Mouse (Mus musculus) testis, adult 2 months (tissue): ENCODE data around the gene Cfdp1. TPM values are rescaled to one million over a fixed set of nuclear protein-coding genes. Genes with fewer than 3 reads are reported as not detected.

ENCODE experiments used
- H3K27ac ChIP-seq: fragments of 200-500 bp; 2 replicates; pipeline ENCODE4 v1.5.1; 2012; ENCODE audit warnings: low read depth, low read length; ENCODE audit not compliant: control insufficient read depth, insufficient read depth
- H3K27me3 ChIP-seq: fragments of 200-500 bp; 2 replicates; pipeline ENCODE4 v1.6.1; 2012; ENCODE audit warnings: mild to moderate bottlenecking, low read length, moderate library complexity; ENCODE audit not compliant: control insufficient read depth, insufficient read depth
- H3K36me3 ChIP-seq: fragments of 200-500 bp; 2 replicates; pipeline ENCODE4 v1.6.1; 2012; ENCODE audit warnings: mild to moderate bottlenecking, low read length; ENCODE audit not compliant: control insufficient read depth, insufficient read depth
- H3K4me1 ChIP-seq: fragments of 200-500 bp; 2 replicates; pipeline ENCODE4 v1.6.1; 2012; ENCODE audit warnings: low read length; ENCODE audit not compliant: control insufficient read depth, insufficient read depth
- H3K4me3 ChIP-seq: fragments of 200-500 bp; 2 replicates; pipeline ENCODE4 v1.5.1; 2012; ENCODE audit warnings: low read depth, mild to moderate bottlenecking, low read length, moderate library complexity, mixed read lengths; ENCODE audit not compliant: control insufficient read depth
- CTCF ChIP-seq: fragments of 200-500 bp; IDR thresholded peaks from 2 replicates; pipeline ENCODE4 v1.5.1; 2012; ENCODE audit warnings: low read depth, mild to moderate bottlenecking, inconsistent platforms, low read length, moderate library complexity; ENCODE audit not compliant: control insufficient read depth, insufficient read depth, insufficient replicate concordance
- POLR2A ChIP-seq: fragments of 200-500 bp; IDR thresholded peaks from 2 replicates; pipeline ENCODE4 v1.6.1; 2012; ENCODE audit warnings: low read depth, mild to moderate bottlenecking, inconsistent platforms, low read length, moderate library complexity; ENCODE audit not compliant: control insufficient read depth
- polyA plus RNA-seq: library from polyadenylated mRNA; depleted of rRNA; stranded (reverse); fragments of >200 nt; gene quantifications from 2 replicates; pipeline ENCODE4 v1.2.3, GENCODE M21; 2012

Gene Cfdp1
- polyA plus RNA-seq, 1 experiment: 12.5 TPM

- Histone ChIP-seq H3K4me1 (no peaks in the 10 kb centered on the region), H3K27me3 (no peaks in the 10 kb centered on the region), H3K36me3 (no peaks in the 10 kb centered on the region), H3K4me3 (no peak overlapping the region), H3K27ac (no peak overlapping the region)
- no peak for TF ChIP-seq POLR2A
- TF ChIP-seq CTCF: no peak
Observed at GRCm38 (mm10) chr8:111786701-111787588, 67.1 kb downstream of the Cfdp1 start.

GRCm38 (mm10) chr8:111786116-111786515 is 68.0 kb downstream of the Cfdp1 start:
- H3K4me1 ChIP-seq: no peaks in the 10 kb centered on the region
- no peaks in the 10 kb centered on the region for H3K36me3 ChIP-seq
- no peaks in the 10 kb centered on the region for H3K27me3 ChIP-seq

GRCm38 (mm10) chr8:111782671-111783394 is 71.3 kb downstream of the Cfdp1 start:
- Histone ChIP-seq H3K4me1 (no peaks in the 10 kb centered on the region), H3K27me3 (no peaks in the 10 kb centered on the region), H3K27ac (no peak overlapping the region), H3K36me3 (no peaks in the 10 kb centered on the region), H3K4me3 (no peak overlapping the region)
- TF ChIP-seq POLR2A: no peak
- no peak for TF ChIP-seq CTCF

More at GRCm38 (mm10) chr8:111786116-111786515, 68.0 kb downstream of the Cfdp1 start:
- Histone ChIP-seq H3K4me3 (no peak overlapping the region), H3K27ac (no peak overlapping the region)
- TF ChIP-seq POLR2A (no peak), CTCF (no peak)

GRCm38 (mm10) chr8:111782161-111782560 is 71.9 kb downstream of the Cfdp1 start:
- Histone ChIP-seq H3K27ac (no peak overlapping the region), H3K36me3 (no peaks in the 10 kb centered on the region)

GRCm38 (mm10) chr8:111780697-111781424 is 73.2 kb downstream of the Cfdp1 start:
- Histone ChIP-seq H3K4me3 (no peak overlapping the region), H3K4me1 (no peaks in the 10 kb centered on the region), H3K27ac (no peak overlapping the region; the same call in 1 of the 2 replicates), H3K27me3 (no peaks in the 10 kb centered on the region), H3K36me3 (no peaks in the 10 kb centered on the region)
- no peak for TF ChIP-seq CTCF
- no peak for TF ChIP-seq POLR2A

More at GRCm38 (mm10) chr8:111782161-111782560, 71.9 kb downstream of the Cfdp1 start:
- TF ChIP-seq POLR2A: no peak
- Histone ChIP-seq H3K4me1 (no peaks in the 10 kb centered on the region), H3K4me3 (no peak overlapping the region), H3K27me3 (no peaks in the 10 kb centered on the region)

GRCm38 (mm10) chr8:111779690-111780089 is 74.4 kb downstream of the Cfdp1 start:
- Histone ChIP-seq H3K27ac (no peak overlapping the region), H3K27me3 (no peaks in the 10 kb centered on the region), H3K36me3 (no peaks in the 10 kb centered on the region), H3K4me1 (no peaks in the 10 kb centered on the region), H3K4me3 (no peak overlapping the region)
- no peak for TF ChIP-seq POLR2A
- no peak for TF ChIP-seq CTCF

- no peaks in the 10 kb centered on the region for H3K27me3 ChIP-seq
- H3K4me1 ChIP-seq: no peaks in the 10 kb centered on the region
- H3K4me3 ChIP-seq: no peak overlapping the region
- H3K27ac ChIP-seq: no peak overlapping the region
- no peaks in the 10 kb centered on the region for H3K36me3 ChIP-seq
- no peak for TF ChIP-seq POLR2A
- no peak for TF ChIP-seq CTCF
Observed at GRCm38 (mm10) chr8:111778801-111779200, 75.3 kb downstream of the Cfdp1 start.
